Comparison of ENCODE assay signal across 9 mouse cellular contexts in genomic region chr13:41571368-41572350, GRCm38 (mm10). TPM values are rescaled to one million over a fixed set of nuclear protein-coding genes. Genes with fewer than 3 reads are reported as not detected.
DNase-seq lines count a peak whose midpoint lies in the region; ATAC-seq and TF ChIP-seq lines count a peak whose summit lies in the region.
"Had no signal": no experiment of that assay in that cellular context is flagged by ENCODE, and none has a peak within 500 bp of the region (broad histone marks: within the 10 kb centered on the region; RNA-seq: fewer than 3 reads in every experiment).

No protein-coding gene starts in this region.

- no peaks in the 10 kb centered on the region for H3K9me3 ChIP-seq in liver, embryonic 13.5 days (replicated peaks)
- H3K9me3 ChIP-seq in neural tube, embryonic 14.5 days (ENCODE audit: control insufficient read depth, low read length), result no peaks in the 10 kb centered on the region
- H3K9me3 ChIP-seq: limb, embryonic 15.5 days had no signal

- H3K36me3 ChIP-seq in liver, embryonic 13.5 days, result no peaks in the 10 kb centered on the region
- H3K36me3 ChIP-seq in neural tube, embryonic 14.5 days (ENCODE audit: control insufficient read depth, insufficient read depth, low read length), result no peaks in the 10 kb centered on the region
- H3K36me3 ChIP-seq in thymus, adult 2 months (ENCODE audit: control insufficient read depth, insufficient read depth, low read length), result no peaks in the 10 kb centered on the region
- H3K36me3 ChIP-seq: limb, embryonic 15.5 days had no signal

- H3K27ac ChIP-seq in liver, embryonic 13.5 days, result no peak overlapping the region
- H3K27ac ChIP-seq in neural tube, embryonic 14.5 days (ENCODE audit: low read depth, low read length), result no peak overlapping the region
- no peak overlapping the region for H3K27ac ChIP-seq in thymus, adult 2 months (ENCODE audit: control insufficient read depth, insufficient read depth, low read length)
- H3K27ac ChIP-seq: limb, embryonic 15.5 days had no signal

- no peak for TF ChIP-seq POLR2A in thymus, adult 2 months (IDR thresholded peaks at IDR 0.05; ENCODE audit: control insufficient read depth, extremely low read depth, insufficient read depth, low read length, poor library complexity)

- no peak overlapping the region for H3K9ac ChIP-seq in liver, embryonic 13.5 days
- H3K9ac ChIP-seq in neural tube, embryonic 14.5 days (replicated peaks; ENCODE audit: low read depth, low read length), result no peak overlapping the region
- H3K9ac ChIP-seq: limb, embryonic 15.5 days had no signal

- WGBS in liver, embryonic 13.5 days (ENCODE audit: insufficient replicate concordance), result 49% methylated on average over 13 of the region's 13 CpGs
- WGBS in neural tube, embryonic 14.5 days, result 9% methylated on average over 13 of the region's 13 CpGs
- 72% methylated on average over 13 of the region's 13 CpGs for WGBS in thymus, adult 2 months

- H3K4me1 ChIP-seq in liver, embryonic 13.5 days (replicated peaks), result no peaks in the 10 kb centered on the region
- H3K4me1 ChIP-seq in neural tube, embryonic 14.5 days (ENCODE audit: control insufficient read depth, insufficient read depth, low read length), result no peaks in the 10 kb centered on the region
- H3K4me1 ChIP-seq in thymus, adult 2 months (replicated peaks; ENCODE audit: control insufficient read depth, insufficient read depth, low read length), result no peaks in the 10 kb centered on the region

- H3K4me3 ChIP-seq in liver, embryonic 13.5 days (replicated peaks), result no peak overlapping the region
- no peak overlapping the region; the same call in 1 of the 2 replicates for H3K4me3 ChIP-seq in neural tube, embryonic 14.5 days (ENCODE audit: low read depth, low read length)
- no peak overlapping the region for H3K4me3 ChIP-seq in thymus, adult 2 months (ENCODE audit: control insufficient read depth, insufficient read depth, low read length)
- H3K4me3 ChIP-seq: limb, embryonic 15.5 days had no signal

- H3K27me3 ChIP-seq in liver, embryonic 13.5 days, result no peaks in the 10 kb centered on the region
- no peaks in the 10 kb centered on the region for H3K27me3 ChIP-seq in neural tube, embryonic 14.5 days (ENCODE audit: control insufficient read depth, insufficient read depth, low read length)
- no peaks in the 10 kb centered on the region for H3K27me3 ChIP-seq in thymus, adult 2 months (ENCODE audit: control insufficient read depth, insufficient read depth, low read length)
- H3K27me3 ChIP-seq: limb, embryonic 15.5 days had no signal

- H3K4me2 ChIP-seq in liver, embryonic 13.5 days, result no peak overlapping the region
- peak overlapping the region; percentile 11; the same call in 1 of the 2 replicates for H3K4me2 ChIP-seq in neural tube, embryonic 14.5 days (ENCODE audit: low read depth, low read length)
- H3K4me2 ChIP-seq: limb, embryonic 15.5 days had no signal

- ATAC-seq in liver, embryonic 13.5 days (ENCODE audit: low read depth), result no peak
- ATAC-seq in neural tube, embryonic 14.5 days (ENCODE audit: low read depth), result peak; percentile 72

- no peak for TF ChIP-seq CTCF in thymus, adult 2 months (IDR thresholded peaks at IDR 0.05; ENCODE audit: borderline replicate concordance, control insufficient read depth, extremely low read depth, insufficient read depth, low read length, poor library complexity)

- DNase-seq in CD8-positive naive resting alpha-beta T cell, adult 2 months (ENCODE audit: low read depth in 2 of 2, low spot score in 2 of 2), result peak; percentile 86 to 94
- peak; percentile 87 for DNase-seq in adrenal gland, postnatal 10 days
- DNase-seq in embryo, embryonic 11.5 days (ENCODE audit: low read depth, low spot score), result peak; percentile 82
- peak; percentile 52 to 72 for DNase-seq in gastrocnemius, postnatal 4 days (ENCODE audit: low spot score in 2 of 2)
- DNase-seq in kidney, postnatal 14 days, result peak; percentile 91
- peak; percentile 55 for DNase-seq in liver, embryonic 13.5 days
- peak; percentile 88 for DNase-seq in thymus, adult 2 months

RNA-seq across cellular contexts. Expression of gene Tmem170b, which starts 34.0 kb away (rescaled TPM):
- 10 to 100 TPM; 23.6 TPM for total RNA-seq in adrenal gland, postnatal 10 days (2021)
- 10 to 100 TPM; 31.9 to 36.0 TPM for total RNA-seq in gastrocnemius, postnatal 4 days (2021)
- 4.5 and 5.9 TPM in 2 replicates for polyA plus RNA-seq in liver, embryonic 13.5 days (2015; fragmentation: Nextera tagmentation; extraction: Ambion mirVana)
- 68.1 and 68.3 TPM in 2 replicates for polyA plus RNA-seq in neural tube, embryonic 14.5 days (2014; fragmentation: Nextera tagmentation; extraction: Ambion mirVana)
- 5.4 and 8.0 TPM in 2 replicates for polyA plus RNA-seq in thymus, adult 2 months (2012; rRNA removed)
